Mouse (Mus musculus) heart, postnatal 0 days (tissue): ENCODE data around the gene Dtd1.

Source experiments
- CTCF ChIP-seq: IDR thresholded peaks from 2 replicates; pipeline ENCODE4 v1.5.1; 2016; ENCODE audit warnings: antibody characterized with exemption, control low read depth, low read depth
- EP300 ChIP-seq: IDR thresholded peaks from 2 replicates; pipeline ENCODE4 v1.6.1; 2016; ENCODE audit warnings: antibody characterized with exemption, low read depth

DNA sequence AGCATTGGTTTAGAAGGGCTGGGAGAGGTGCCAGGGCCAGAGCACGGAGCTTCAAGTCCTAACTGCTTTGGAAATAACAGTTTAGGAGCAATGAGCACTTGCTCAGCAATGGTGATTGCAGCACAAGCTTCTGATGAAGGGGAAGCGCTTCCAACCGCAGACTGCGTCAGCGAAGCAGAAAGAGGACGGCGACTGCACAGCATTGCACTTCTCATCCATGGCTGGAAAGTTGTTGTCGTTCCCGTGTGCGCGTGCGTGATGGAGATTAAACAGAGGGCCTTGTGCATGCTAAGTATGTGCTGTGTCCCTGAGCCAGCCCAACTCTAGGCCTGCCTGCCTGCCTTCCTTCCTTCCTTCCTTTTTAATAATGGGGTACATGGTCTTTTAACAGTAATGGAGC, 98.3 kb downstream of the Dtd1 start:
- no peak for TF ChIP-seq CTCF
- TF ChIP-seq EP300 = no peak
